Mouse (Mus musculus) embryonic fibroblast, embryonic 13.5 days (primary cell): ENCODE measurements around the gene Mylpf.
A peak's percentile ranks its signal among the peaks of the same experiment; 100 is the strongest.

Experiments
- CTCF ChIP-seq: IDR thresholded peaks from 2 replicates; pipeline ENCODE4 v1.5.1; 2011; ENCODE audit warnings: mild to moderate bottlenecking, control low read depth, low read length, moderate library complexity, borderline replicate concordance; ENCODE audit not compliant: insufficient read depth
- POLR2A ChIP-seq: IDR thresholded peaks from 2 replicates; pipeline ENCODE4 v1.6.1; 2011; ENCODE audit warnings: low read depth, mild to moderate bottlenecking, control low read depth, low read length, moderate library complexity

GRCm38 (mm10) chr7:127196484-127196883, 12.2 kb upstream of the Mylpf start:
- TF ChIP-seq POLR2A (0 out of 2 replicates have a peak, but pooled peaks have one; percentile 19), CTCF (no peak)
